Mouse (Mus musculus) liver, adult 2 months (tissue): ENCODE measurements around the gene Ankub1. TPM values are rescaled to one million over a fixed set of nuclear protein-coding genes. Genes with fewer than 3 reads are reported as not detected.

Experiments used
- DNase-seq: peaks from one replicate; pipeline ENCODE4 v3.0.0-alpha.2; 2011; ENCODE audit warnings: low read depth, low spot score; ENCODE audit errors: extremely low read depth
- H3K27ac ChIP-seq: fragments of 200-500 bp; replicated peaks from 2 replicates; pipeline ENCODE4 v1.5.1; 2012; ENCODE audit warnings: low read depth, mild to moderate bottlenecking, control low read depth, inconsistent platforms, low read length; ENCODE audit not compliant: insufficient read depth
- H3K27me3 ChIP-seq: fragments of 200-500 bp; 2 replicates; pipeline ENCODE4 v1.6.1; 2012; ENCODE audit warnings: mild to moderate bottlenecking, moderate library complexity, low read length, inconsistent platforms; ENCODE audit not compliant: control insufficient read depth, insufficient read depth
- H3K36me3 ChIP-seq: fragments of 200-500 bp; 2 replicates; pipeline ENCODE4 v1.6.1; 2012; ENCODE audit warnings: low read length, inconsistent platforms; ENCODE audit not compliant: control insufficient read depth, insufficient read depth
- H3K4me1 ChIP-seq: fragments of 200-500 bp; 2 replicates; pipeline ENCODE4 v1.6.1; 2011; ENCODE audit warnings: low read length; ENCODE audit not compliant: control insufficient read depth, insufficient read depth
- H3K4me3 ChIP-seq: fragments of 200-500 bp; 2 replicates; pipeline ENCODE4 v1.5.1; 2011; ENCODE audit warnings: low read depth, mild to moderate bottlenecking, control low read depth, low read length, moderate library complexity; ENCODE audit not compliant: insufficient read depth
- H3K79me2 ChIP-seq: fragments of 200-500 bp; 2 replicates; pipeline ENCODE4 v1.6.1; 2012; ENCODE audit warnings: inconsistent platforms, mild to moderate bottlenecking, low read length, moderate library complexity; ENCODE audit not compliant: control insufficient read depth, insufficient read depth
- H3K9ac ChIP-seq: fragments of 200-500 bp; 2 replicates; pipeline ENCODE4 v1.6.1; 2012; ENCODE audit warnings: low read depth, mild to moderate bottlenecking, control low read depth, inconsistent platforms, low read length
- CTCF ChIP-seq: fragments of 200-500 bp; IDR thresholded peaks from 2 replicates; pipeline ENCODE4 v1.5.1; 2011; ENCODE audit warnings: low read depth, low read length, control low read depth
- POLR2A ChIP-seq: fragments of 200-500 bp; IDR thresholded peaks from 2 replicates; pipeline ENCODE4 v1.6.1; 2011; ENCODE audit warnings: low read length, control low read depth; ENCODE audit not compliant: insufficient read depth; ENCODE audit errors: extremely low read depth
- WGBS: fragments of 180-500 bp; shearing (Covaris S2); methylation state at CpG from one replicate; pipeline ENCODE4 v1.1.7; 2018; 5-methylcytosine and 5-hydroxymethylcytosine counted together
- polyA plus RNA-seq: library from polyadenylated mRNA; depleted of rRNA; stranded (reverse); fragments of >200 nt; gene quantifications from 2 replicates; pipeline ENCODE4 v1.2.3, GENCODE M21; 2012
- total RNA-seq: library from RNA; depleted of rRNA; stranded (reverse); fragments of >200 nt; gene quantifications from 2 replicates; pipeline ENCODE4 v1.2.3, GENCODE M21; 2014

Ankub1 gene
- total and polyA plus RNA-seq, 2 experiments: 0.12 to 0.18 TPM

DNA sequence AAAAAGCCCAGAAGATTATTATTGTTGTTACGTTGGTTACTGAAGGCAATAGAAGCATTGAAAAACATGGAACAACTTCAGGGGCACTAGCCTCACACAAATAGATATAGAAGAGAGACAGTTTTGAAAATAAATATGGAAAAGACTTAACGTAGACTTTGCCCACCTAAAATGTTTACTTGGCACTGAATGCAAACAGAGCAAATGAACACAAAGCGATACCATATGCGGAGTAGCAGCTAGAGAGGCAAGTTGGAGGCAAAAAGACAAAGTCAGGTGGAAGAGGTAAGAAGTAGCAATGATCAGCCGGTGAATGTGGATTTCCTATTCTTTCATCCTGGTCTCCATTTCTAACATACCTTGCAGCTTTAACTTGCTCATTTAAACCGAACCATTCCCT is 21.6 kb upstream of the Ankub1 start:
- H3K36me3 ChIP-seq: no peaks in the 10 kb centered on the region
- no peaks in the 10 kb centered on the region for H3K27me3 ChIP-seq
- TF ChIP-seq CTCF: no peak
- no peak for TF ChIP-seq POLR2A
- DNase-seq: peak; percentile 54
- no peaks in the 10 kb centered on the region for H3K79me2 ChIP-seq
- H3K4me1 ChIP-seq: peaks cover 3% of the 10 kb centered on the region; the same call in 1 of the 2 replicates
- no peak overlapping the region for H3K4me3 ChIP-seq
- H3K9ac ChIP-seq: no peak overlapping the region
- H3K27ac ChIP-seq: no peak overlapping the region
- 47% methylated on average over 6 of the region's 6 CpGs for WGBS

- H3K27ac ChIP-seq: peak overlapping the region; percentile 100
- WGBS: 21% methylated on average over 9 of the region's 9 CpGs
Observed at GRCm38 (mm10) chr3:57696779-57697178, 4.2 kb upstream of the Ankub1 start.

DNA sequence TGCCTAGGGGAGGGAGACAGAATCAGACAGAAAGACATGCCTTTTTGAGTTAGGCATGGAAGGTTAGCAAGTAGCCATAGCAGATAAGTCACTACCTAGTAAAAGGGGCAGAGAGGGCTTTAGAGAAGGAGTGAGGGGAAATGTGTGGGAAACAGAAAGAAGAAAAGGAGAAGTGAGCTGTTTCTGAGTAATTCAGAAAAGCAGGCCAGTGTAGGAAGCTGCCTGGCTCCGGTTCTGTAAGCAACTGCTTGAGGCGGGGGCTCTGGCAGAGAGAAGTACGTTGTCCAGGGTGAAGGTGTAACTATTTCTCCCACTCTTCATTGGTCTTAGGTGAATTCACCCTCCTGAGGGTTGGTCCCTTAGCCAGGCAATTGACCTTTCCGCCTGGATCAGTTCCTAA is 3.6 kb upstream of the Ankub1 start:
- TF ChIP-seq CTCF (no peak), POLR2A (no peak)
- peaks cover 8% of the 10 kb centered on the region for H3K4me1 ChIP-seq
- H3K36me3 ChIP-seq: no peaks in the 10 kb centered on the region

More at GRCm38 (mm10) chr3:57696779-57697178, 4.2 kb upstream of the Ankub1 start:
- no peaks in the 10 kb centered on the region for H3K27me3 ChIP-seq
- no peak overlapping the region for H3K4me3 ChIP-seq
- no peaks in the 10 kb centered on the region for H3K36me3 ChIP-seq
- H3K4me1 ChIP-seq: peaks cover 8% of the 10 kb centered on the region
- peak overlapping the region; percentile 55 for H3K9ac ChIP-seq
- peak; percentile 98 for DNase-seq
- H3K79me2 ChIP-seq: no peaks in the 10 kb centered on the region
- TF ChIP-seq CTCF (no peak), POLR2A (no peak)

GRCm38 (mm10) chr3:57691772-57692171 is 827 bp downstream of the Ankub1 start:
- WGBS: 85% methylated on average over 4 of the region's 4 CpGs
- no peaks in the 10 kb centered on the region for H3K27me3 ChIP-seq
- H3K27ac ChIP-seq: no peak overlapping the region
- H3K4me3 ChIP-seq: no peak overlapping the region
- H3K9ac ChIP-seq: no peak overlapping the region
- H3K36me3 ChIP-seq: no peaks in the 10 kb centered on the region
- no peaks in the 10 kb centered on the region for H3K79me2 ChIP-seq
- DNase-seq: no peak
- TF ChIP-seq POLR2A (no peak), CTCF (no peak)
- peaks cover 5% of the 10 kb centered on the region for H3K4me1 ChIP-seq

More for the DNA sequence above, 3.6 kb upstream of the Ankub1 start:
- H3K9ac ChIP-seq: peak overlapping the region; percentile 55
- no peak overlapping the region; the same call in 1 of the 2 replicates for H3K4me3 ChIP-seq
- DNase-seq: no peak
- H3K27ac ChIP-seq: peak overlapping the region; percentile 100
- H3K27me3 ChIP-seq: no peaks in the 10 kb centered on the region
- H3K79me2 ChIP-seq: no peaks in the 10 kb centered on the region
- WGBS: 29% methylated on average over 4 of the region's 4 CpGs

GRCm38 (mm10) chr3:57677786-57678185 is 14.8 kb downstream of the Ankub1 start:
- H3K36me3 ChIP-seq: no peaks in the 10 kb centered on the region
- no peak overlapping the region for H3K9ac ChIP-seq
- no peak overlapping the region for H3K4me3 ChIP-seq
- DNase-seq: peak; percentile 21
- no peaks in the 10 kb centered on the region for H3K4me1 ChIP-seq
- no peak overlapping the region for H3K27ac ChIP-seq
- no peak for TF ChIP-seq CTCF
- TF ChIP-seq POLR2A: no peak
- no peaks in the 10 kb centered on the region for H3K27me3 ChIP-seq
- H3K79me2 ChIP-seq: no peaks in the 10 kb centered on the region

- TF ChIP-seq CTCF (no peak), POLR2A (no peak)
- H3K4me1 ChIP-seq: no peaks in the 10 kb centered on the region
- H3K9ac ChIP-seq: no peak overlapping the region
- no peaks in the 10 kb centered on the region for H3K27me3 ChIP-seq
- WGBS: 92% methylated on average over 2 of the region's 2 CpGs
- H3K79me2 ChIP-seq: no peaks in the 10 kb centered on the region
- no peak overlapping the region for H3K27ac ChIP-seq
- H3K36me3 ChIP-seq: no peaks in the 10 kb centered on the region
- DNase-seq: no peak
- no peak overlapping the region for H3K4me3 ChIP-seq
Observed at GRCm38 (mm10) chr3:57674075-57674474, 18.5 kb downstream of the Ankub1 start.
